Mouse (Mus musculus): ENCODE data around the gene Gm6121.
"Not testable (repeated sequence)": the region's sequence is repeated elsewhere in the genome, so short reads cannot be mapped to it uniquely, and the experiment has no call there.

The Gm6121 gene

DNA sequence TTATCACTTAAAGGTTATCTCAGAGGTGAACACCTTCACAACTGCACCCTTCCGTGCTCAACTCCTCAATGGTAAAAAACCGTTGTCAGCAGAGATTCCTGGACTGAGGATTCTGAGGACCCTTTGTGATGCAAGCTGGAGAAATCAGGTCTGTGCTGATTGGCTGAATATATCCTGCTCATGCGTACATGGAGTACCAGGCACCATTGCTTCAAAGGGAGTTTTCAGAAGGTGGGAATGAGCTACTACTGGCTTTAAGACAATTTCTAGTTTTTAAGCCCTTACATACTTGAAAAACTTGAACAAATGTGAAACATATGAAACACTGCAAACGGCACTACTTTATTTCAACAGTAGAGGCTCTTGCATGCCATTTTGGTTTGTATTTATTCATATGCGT lies at the start of gene Gm6121:
Gene Gm6121 (minus strand): TSS at position 101 of the 400 bp plus-strand sequence.
- DNase-seq, result not testable (repeated sequence)
